Mouse (Mus musculus): Measurements from ENCODE around the gene Rpl31.

- TF ChIP-seq CTCF (IDR thresholded peaks at IDR 0.05; ENCODE audit: control insufficient read depth, insufficient read depth, insufficient replicate concordance, low read depth, low read length), result no peak
- no peak for TF ChIP-seq POLR2A (IDR thresholded peaks at IDR 0.05; ENCODE audit: control insufficient read depth, low read depth, low read length)
Observed at GRCm38 (mm10) chr1:39378540-39378939, 10.9 kb downstream of the Rpl31 start.
